Mouse (Mus musculus): Measurements from ENCODE around the gene Slc25a39.

DNA sequence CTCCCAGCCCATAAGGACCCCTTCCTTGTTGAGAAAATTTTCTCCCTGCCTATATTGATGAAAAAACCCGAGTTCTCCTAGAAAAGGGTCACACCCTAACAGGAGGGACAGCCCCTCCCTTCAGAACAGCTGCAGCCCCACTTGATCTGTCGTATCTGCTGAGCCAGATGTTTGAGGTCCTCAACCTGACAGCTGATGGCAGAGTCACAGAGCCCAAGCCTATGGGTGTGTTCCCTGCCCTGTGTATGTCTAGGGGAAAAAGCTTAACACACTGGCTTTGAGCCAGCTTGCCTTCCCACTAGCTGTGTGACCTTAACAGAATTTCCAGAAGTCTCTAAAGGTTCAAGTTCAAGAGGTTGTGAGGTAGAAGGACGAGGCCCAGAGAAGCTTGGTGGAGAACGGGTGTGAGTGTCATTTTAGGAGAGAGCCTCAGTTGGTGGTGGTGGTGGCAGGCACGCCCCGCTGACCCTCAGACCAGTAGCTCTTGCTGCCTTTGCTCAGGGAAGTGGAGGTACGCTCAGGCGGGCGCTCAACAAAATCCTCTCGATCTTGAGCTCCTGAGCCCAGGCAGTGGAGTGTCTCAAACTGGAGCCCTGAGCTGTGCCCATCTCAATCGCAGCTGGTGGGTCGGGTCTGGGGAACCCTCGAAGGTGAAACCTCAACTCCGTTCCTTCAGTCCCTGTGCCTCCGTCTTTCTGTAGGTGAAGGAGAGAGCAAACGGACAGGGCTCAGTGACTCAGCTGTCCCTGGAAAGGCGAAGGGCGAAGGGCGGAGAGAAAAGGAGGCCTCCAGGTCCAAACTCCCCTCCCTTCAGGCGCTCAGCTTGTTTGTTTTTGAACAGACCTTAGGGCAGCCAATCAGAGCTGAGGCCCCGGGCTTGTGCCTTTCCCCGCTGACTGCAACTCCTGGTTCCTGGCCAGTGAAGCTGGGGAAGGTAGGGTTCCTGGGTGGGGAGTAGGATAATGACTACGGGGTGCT is 32.3 kb downstream of the Slc25a39 start:
- no peak for TF ChIP-seq POLR2A (IDR thresholded peaks at IDR 0.05; ENCODE audit: borderline replicate concordance, extremely low read depth, low read depth, low read length)
- no peak for TF ChIP-seq CTCF (IDR thresholded peaks at IDR 0.05; ENCODE audit: insufficient read depth, low read length)
